Mouse (Mus musculus): ENCODE results near the gene Cep295nl.
"Not testable (repeated sequence)": the region's sequence is repeated elsewhere in the genome, so short reads cannot be mapped to it uniquely, and the experiment has no call there.

GRCm38 (mm10) chr11:118387816-118388215 lies 45.5 kb upstream of the Cep295nl start:
- not testable (repeated sequence) for TF ChIP-seq CTCF (conservative IDR thresholded peaks at IDR 0.05; ENCODE audit: insufficient read depth, insufficient read length, low read depth, low read length); POLR2A (IDR thresholded peaks at IDR 0.05; ENCODE audit: low read depth, low read length)

All from kidney, adult 2 months (tissue).